Mouse (Mus musculus) limb, embryonic 14.5 days (tissue): ENCODE measurements around the gene Sctr. TPM values are rescaled to one million over a fixed set of nuclear protein-coding genes. Genes with fewer than 3 reads are reported as not detected.
A peak's percentile ranks its signal among the peaks of the same experiment; 100 is the strongest.
"Not testable (repeated sequence)": the region's sequence is repeated elsewhere in the genome, so short reads cannot be mapped to it uniquely, and the experiment has no call there.

Experiments used
- ATAC-seq: fragments of 200-750 bp; cut with Nextera tagmentation; 2 replicates; pipeline ENCODE4 v1.8.0; 2017; ENCODE audit warnings: low read depth, moderate number of reproducible peaks, moderate TSS enrichment; ENCODE audit not compliant: low FRiP score
- DNase-seq: peaks from one replicate; pipeline ENCODE4 v3.0.0-alpha.2; 2015; ENCODE audit warnings: low spot score
- H3K27ac ChIP-seq: fragments of 300-500 bp; sonication (generic); replicated peaks from 2 replicates; pipeline ENCODE4 v1.5.1; 2014; ENCODE audit warnings: low read depth, mild to moderate bottlenecking, low read length, moderate library complexity, mixed read lengths
- H3K27me3 ChIP-seq: fragments of 300-500 bp; sonication (generic); 2 replicates; pipeline ENCODE4 v1.6.1; 2014; ENCODE audit warnings: low read length, mixed read lengths; ENCODE audit not compliant: control insufficient read depth, insufficient read depth
- H3K36me3 ChIP-seq: fragments of 300-500 bp; sonication (generic); 2 replicates; pipeline ENCODE4 v1.6.1; 2014; ENCODE audit warnings: mild to moderate bottlenecking, low read length, moderate library complexity, mixed read lengths; ENCODE audit not compliant: control insufficient read depth, insufficient read depth
- H3K4me1 ChIP-seq: fragments of 300-500 bp; sonication (generic); 2 replicates; pipeline ENCODE4 v1.6.1; 2014; ENCODE audit warnings: antibody characterized with exemption, low read length, mixed read lengths; ENCODE audit not compliant: control insufficient read depth, insufficient read depth
- H3K4me2 ChIP-seq: fragments of 300-500 bp; sonication (generic); replicated peaks from 2 replicates; pipeline ENCODE4 v1.6.1; 2014; ENCODE audit warnings: low read depth, mild to moderate bottlenecking, low read length, moderate library complexity; ENCODE audit not compliant: severe bottlenecking
- H3K4me3 ChIP-seq: fragments of 300-500 bp; sonication (generic); replicated peaks from 2 replicates; pipeline ENCODE4 v1.5.1; 2014; ENCODE audit warnings: low read length
- H3K9ac ChIP-seq: fragments of 300-500 bp; sonication (generic); 2 replicates; pipeline ENCODE4 v1.6.1; 2014; ENCODE audit warnings: mild to moderate bottlenecking, low read depth, low read length, moderate library complexity; ENCODE audit not compliant: severe bottlenecking
- H3K9me3 ChIP-seq: fragments of 300-500 bp; sonication (generic); 2 replicates; pipeline ENCODE4 v1.6.1; 2016; ENCODE audit warnings: low read length; ENCODE audit not compliant: control insufficient read depth
- POLR2A ChIP-seq: fragments of 200-500 bp; IDR thresholded peaks from 2 replicates; pipeline ENCODE4 v1.8.0; 2012; ENCODE audit warnings: inconsistent platforms, mild to moderate bottlenecking, moderate library complexity, borderline replicate concordance; ENCODE audit not compliant: insufficient read depth, insufficient read length; ENCODE audit errors: extremely low read depth
- WGBS: fragments of 180-500 bp; shearing (Covaris S2); extraction: QIAGEN DNeasy Blood & Tissue Kit; methylation state at CpG from one replicate; pipeline ENCODE4 v1.1.7; 2014; 5-methylcytosine and 5-hydroxymethylcytosine counted together
- polyA plus RNA-seq, 2 experiments: library from polyadenylated mRNA; depleted of rRNA in 1 of 2; stranded (reverse) in 1 of 2; unstranded in 1 of 2; fragments of >200 nt; fragmentation: Nextera tagmentation in 1 of 2; extraction: Ambion mirVana in 1 of 2; gene quantifications; 2 replicates each; pipeline versions ENCODE4 v1.2.1 to v1.2.3; 2012 to 2014

Sctr gene
- polyA plus RNA-seq, 2 experiments: 0.29 to 0.55 TPM

GRCm38 (mm10) chr1:120089180-120089579 lies 82.5 kb downstream of the Sctr start:
- H3K27ac ChIP-seq: no peak overlapping the region
- no peaks in the 10 kb centered on the region for H3K27me3 ChIP-seq
- ATAC-seq (no peak), DNase-seq (no peak)
- H3K4me1 ChIP-seq: no peaks in the 10 kb centered on the region
- no peaks in the 10 kb centered on the region for H3K36me3 ChIP-seq
- no peak overlapping the region for H3K4me2 ChIP-seq
- whole genome bisulfite sequencing: 23% methylated on average over 3 of the region's 5 CpGs
- no peaks in the 10 kb centered on the region for H3K9me3 ChIP-seq
- H3K4me3 ChIP-seq: no peak overlapping the region
- no peak for TF ChIP-seq POLR2A
- H3K9ac ChIP-seq: no peak overlapping the region

DNA sequence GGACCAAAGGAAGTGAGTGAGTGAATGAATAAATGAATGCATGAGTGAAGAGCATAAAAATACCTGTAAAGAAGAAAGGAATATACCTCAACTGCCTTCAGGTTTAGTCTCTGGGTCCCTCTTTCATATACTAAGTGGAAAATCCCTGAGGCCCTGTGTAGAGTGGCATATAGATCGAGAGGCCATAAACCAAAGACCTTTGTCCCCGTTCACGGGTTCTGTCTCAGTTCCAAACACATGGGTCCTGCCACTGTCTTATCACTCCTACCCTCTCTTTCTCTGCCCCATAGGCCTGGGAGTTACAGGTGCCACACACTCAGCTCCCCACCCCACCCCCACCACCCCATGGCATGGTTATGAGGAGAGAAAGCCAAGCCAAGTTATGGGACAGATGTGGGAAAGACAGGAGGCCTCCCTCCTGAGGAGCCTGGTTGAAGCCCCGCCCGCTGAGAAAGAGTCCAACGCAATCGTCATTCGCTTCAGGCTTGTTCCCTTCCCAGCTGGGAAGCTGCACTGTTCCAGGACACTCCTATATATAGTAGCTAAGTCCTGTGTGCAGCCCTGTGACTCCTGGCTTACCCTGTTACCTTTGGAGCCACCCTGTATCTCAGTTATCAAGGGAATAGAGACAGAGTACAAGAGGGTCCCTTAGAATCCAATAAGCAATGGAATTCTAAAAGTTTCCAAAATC lies 84.3 kb downstream of the Sctr start:
- TF ChIP-seq POLR2A: no peak
- Histone ChIP-seq H3K36me3 (no peaks in the 10 kb centered on the region), H3K27me3 (no peaks in the 10 kb centered on the region), H3K4me3 (no peak overlapping the region), H3K9ac (no peak overlapping the region), H3K27ac (no peak overlapping the region), H3K4me1 (no peaks in the 10 kb centered on the region), H3K4me2 (no peak overlapping the region), H3K9me3 (no peaks in the 10 kb centered on the region)
- ATAC-seq (no peak), DNase-seq (no peak)
- WGBS: 83% methylated on average over 8 of the region's 8 CpGs

DNA sequence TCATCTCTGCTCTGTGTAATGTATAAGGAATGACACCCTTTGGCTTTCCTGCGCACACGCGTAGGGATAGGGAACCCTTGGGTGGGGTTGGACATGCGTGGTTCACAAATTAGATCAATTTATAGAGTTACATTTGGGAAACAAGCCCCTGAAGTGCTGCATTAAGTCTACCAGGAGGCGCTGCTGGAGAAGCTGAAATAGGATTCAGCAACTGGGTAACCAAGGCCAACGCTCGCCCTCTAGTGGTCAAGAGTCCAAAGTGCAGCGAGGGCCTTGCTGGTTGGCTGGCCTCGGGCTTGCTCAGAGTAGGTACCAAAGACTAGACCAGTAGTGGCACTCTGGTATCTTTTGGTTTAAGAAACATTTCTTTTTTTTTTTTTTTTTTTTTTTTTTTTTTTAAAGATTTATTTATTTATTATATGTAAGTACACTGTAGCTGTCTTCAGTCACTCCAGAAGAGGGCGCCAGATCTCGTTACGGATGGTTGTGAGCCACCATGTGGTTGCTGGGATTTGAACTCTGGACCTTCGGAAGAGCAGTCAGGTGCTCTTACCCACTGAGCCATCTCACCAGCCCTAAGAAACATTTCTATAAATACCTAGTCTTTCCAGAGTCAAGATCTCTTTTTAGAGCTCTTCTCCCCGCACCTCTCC lies 86.9 kb downstream of the Sctr start:
- 52% methylated on average over 11 of the region's 14 CpGs for WGBS
- ATAC-seq: not testable (repeated sequence)

GRCm38 (mm10) chr1:120094920-120095319 lies 88.2 kb downstream of the Sctr start:
- no peaks in the 10 kb centered on the region for H3K36me3 ChIP-seq
- H3K27ac ChIP-seq: no peak overlapping the region
- no peak for ATAC-seq
- H3K4me1 ChIP-seq: no peaks in the 10 kb centered on the region
- no peaks in the 10 kb centered on the region for H3K27me3 ChIP-seq
- WGBS: 78% methylated on average over 3 of the region's 3 CpGs
- H3K4me2 ChIP-seq: no peak overlapping the region
- no peaks in the 10 kb centered on the region for H3K9me3 ChIP-seq
- H3K9ac ChIP-seq: no peak overlapping the region
- no peak for TF ChIP-seq POLR2A
- DNase-seq: no peak
- no peak overlapping the region for H3K4me3 ChIP-seq

More for the DNA sequence above, 86.9 kb downstream of the Sctr start:
- H3K4me1 ChIP-seq, H3K36me3 ChIP-seq, H3K9me3 ChIP-seq, H3K4me2 ChIP-seq, H3K9ac ChIP-seq, H3K27me3 ChIP-seq, H3K4me3 ChIP-seq, H3K27ac ChIP-seq: not testable (repeated sequence)
- peak; percentile 87 for DNase-seq

DNA sequence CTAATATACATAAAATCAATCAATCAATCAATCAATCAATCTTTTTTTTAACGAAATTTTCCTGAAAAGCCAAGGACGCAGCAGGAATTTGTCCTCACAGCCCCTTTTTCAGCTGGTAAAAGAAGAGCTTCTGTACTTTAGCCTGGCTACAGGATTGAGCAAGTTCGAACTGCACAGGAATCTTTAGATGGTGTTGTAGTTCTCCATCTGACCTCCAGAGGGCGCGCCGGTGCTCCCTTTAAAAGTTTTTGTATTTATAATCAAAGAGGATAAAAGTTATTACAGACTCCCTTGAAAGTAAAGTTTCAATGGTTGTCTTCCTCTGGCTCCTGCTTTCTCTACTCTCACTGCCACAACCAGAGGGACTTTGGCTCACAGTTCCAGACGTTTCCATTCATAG lies 91.6 kb downstream of the Sctr start:
- DNase-seq: peak; percentile 77
- no peaks in the 10 kb centered on the region for H3K36me3 ChIP-seq
- H3K4me3 ChIP-seq: no peak overlapping the region
- H3K27me3 ChIP-seq: no peaks in the 10 kb centered on the region
- no peak for TF ChIP-seq POLR2A
- no peaks in the 10 kb centered on the region for H3K9me3 ChIP-seq
- H3K4me1 ChIP-seq: no peaks in the 10 kb centered on the region
- H3K9ac ChIP-seq: no peak overlapping the region
- no peak for ATAC-seq
- no peak overlapping the region for H3K27ac ChIP-seq
- WGBS: 15% methylated on average over 7 of the region's 7 CpGs
- H3K4me2 ChIP-seq: no peak overlapping the region
